Mouse (Mus musculus): ENCODE results near the gene Commd7. TPM values are rescaled to one million over a fixed set of nuclear protein-coding genes. Genes with fewer than 3 reads are reported as not detected.
A peak's percentile ranks its signal among the peaks of the same experiment; 100 is the strongest.

Commd7 gene
- total and polyA plus RNA-seq, 3 experiments: 20.9 to 30.9 (median 29.7) TPM

DNA sequence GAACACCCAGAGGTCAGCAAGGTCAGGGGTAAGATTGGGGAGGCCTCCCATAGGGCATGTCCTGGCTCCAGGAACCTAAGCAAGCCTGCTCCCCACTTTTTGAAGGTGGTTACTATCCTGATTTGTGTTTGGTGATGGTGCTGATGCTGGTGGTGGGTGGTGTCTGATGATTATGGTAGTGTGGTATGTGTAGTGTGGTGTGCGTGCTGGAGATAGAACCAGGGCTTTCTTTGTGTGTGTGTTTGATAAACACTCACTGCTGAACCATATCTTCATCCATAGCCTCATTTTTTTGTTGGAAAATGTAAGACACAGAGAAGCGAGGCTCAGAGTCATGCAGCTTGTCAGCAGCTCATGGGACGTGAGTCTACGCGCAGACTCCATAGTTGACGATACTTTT lies 64.0 kb downstream of the Commd7 start:
- Histone ChIP-seq H3K4me3 (ENCODE audit: low read depth, low read length) (no peak overlapping the region), H3K4me1 (ENCODE audit: insufficient read depth, low read depth, low read length) (peaks cover 33% of the 10 kb centered on the region), H3K9me3 (replicated peaks) (no peaks in the 10 kb centered on the region), H3K27me3 (ENCODE audit: insufficient read depth, low read length) (peaks cover 34% of the 10 kb centered on the region), H3K36me3 (replicated peaks) (no peaks in the 10 kb centered on the region)
- TF ChIP-seq GATA2 (IDR thresholded peaks at IDR 0.05; ENCODE audit: borderline replicate concordance, low read depth, low read length) (no peak), TAL1 (conservative IDR thresholded peaks at IDR 0.05; ENCODE audit: low read depth, low read length) (peak; percentile 53)
- ATAC-seq (ENCODE audit: extremely low read depth, insufficient number of reproducible peaks, low FRiP score, poor library complexity, severe bottlenecking): peak; percentile 8; the same call in 1 of the 2 replicates
- no peak for DNase-seq (ENCODE audit: low spot score)

- ATAC-seq (ENCODE audit: extremely low read depth, insufficient number of reproducible peaks, low FRiP score, poor library complexity, severe bottlenecking) (peak; percentile 22; the same call in 1 of the 2 replicates), DNase-seq (ENCODE audit: low spot score) (no peak)
- TF ChIP-seq POLR2AphosphoS5 (IDR thresholded peaks at IDR 0.05; ENCODE audit: insufficient replicate concordance, low read depth, low read length) (no peak), GATA1 (IDR thresholded peaks at IDR 0.05; ENCODE audit: borderline replicate concordance, low read length) (no peak), GATA2 (IDR thresholded peaks at IDR 0.05; ENCODE audit: borderline replicate concordance, low read depth, low read length) (no peak), TAL1 (conservative IDR thresholded peaks at IDR 0.05; ENCODE audit: low read depth, low read length) (no peak), CTCF (IDR thresholded peaks at IDR 0.05; ENCODE audit: low read depth, low read length) (no peak)
- H3K4me3 ChIP-seq (ENCODE audit: low read depth, low read length): no peak overlapping the region
- H3K4me1 ChIP-seq (ENCODE audit: insufficient read depth, low read depth, low read length): peaks cover 28% of the 10 kb centered on the region
- H3K9me3 ChIP-seq (replicated peaks): no peaks in the 10 kb centered on the region
- peaks cover 35% of the 10 kb centered on the region for H3K27me3 ChIP-seq (ENCODE audit: insufficient read depth, low read length)
- H3K36me3 ChIP-seq (replicated peaks): no peaks in the 10 kb centered on the region
Observed at GRCm38 (mm10) chr2:153568013-153568412, 64.6 kb downstream of the Commd7 start.

Other genes starting within 250 kb of the Commd7 start
- not detected in 2 replicates for gene 4930404H24Rik, start 140.0 kb downstream of the Commd7 start, total RNA-seq (2014; fragmentation: Nextera tagmentation)
- not detected in 2 replicates for gene 4930404H24Rik, start 140.0 kb downstream of the Commd7 start, total RNA-seq (2017)
- gene 4930404H24Rik, start 140.0 kb downstream of the Commd7 start, polyA plus RNA-seq (2012): not detected in 2 replicates
- gene Nol4l, start 102.8 kb downstream of the Commd7 start, total RNA-seq (2014; fragmentation: Nextera tagmentation): 39.2 and 45.3 TPM in 2 replicates
- gene Nol4l, start 102.8 kb downstream of the Commd7 start, total RNA-seq (2017): 13.5 and 13.9 TPM in 2 replicates
- gene Nol4l, start 102.8 kb downstream of the Commd7 start, polyA plus RNA-seq (2012): 19.8 and 23.4 TPM in 2 replicates
- 17.5 and 18.9 TPM in 2 replicates for gene Dnmt3b, start 16.7 kb upstream of the Commd7 start, total RNA-seq (2014; fragmentation: Nextera tagmentation)
- gene Dnmt3b, start 16.7 kb upstream of the Commd7 start, total RNA-seq (2017): 10.3 and 11.2 TPM in 2 replicates
- 27.9 and 32.5 TPM in 2 replicates for gene Dnmt3b, start 16.7 kb upstream of the Commd7 start, polyA plus RNA-seq (2012)
- not detected in 2 replicates for gene Dnmt3c, start 63.9 kb upstream of the Commd7 start, total RNA-seq (2014; fragmentation: Nextera tagmentation)
- not detected in 2 replicates for gene Dnmt3c, start 63.9 kb upstream of the Commd7 start, total RNA-seq (2017)
- gene Dnmt3c, start 63.9 kb upstream of the Commd7 start, polyA plus RNA-seq (2012): 0.02 TPM in 1 of 2 replicates, not detected in the other
- 89.8 and 98.7 TPM in 2 replicates for gene Mapre1, start 108.5 kb upstream of the Commd7 start, total RNA-seq (2014; fragmentation: Nextera tagmentation)
- 193 and 221 TPM in 2 replicates for gene Mapre1, start 108.5 kb upstream of the Commd7 start, total RNA-seq (2017)
- 2.4 and 3.5 TPM in 2 replicates for gene Mapre1, start 108.5 kb upstream of the Commd7 start, polyA plus RNA-seq (2012)
- 0.15 TPM in 1 of 2 replicates, not detected in the other for gene Efcab8, start 147.2 kb upstream of the Commd7 start, total RNA-seq (2014; fragmentation: Nextera tagmentation)
- 0.12 and 0.44 TPM in 2 replicates for gene Efcab8, start 147.2 kb upstream of the Commd7 start, total RNA-seq (2017)
- not detected in 2 replicates for gene Efcab8, start 147.2 kb upstream of the Commd7 start, polyA plus RNA-seq (2012)
- gene Sun5, start 238.3 kb upstream of the Commd7 start, total RNA-seq (2014; fragmentation: Nextera tagmentation): not detected in 2 replicates
- gene Sun5, start 238.3 kb upstream of the Commd7 start, total RNA-seq (2017): not detected in 2 replicates
- not detected in 2 replicates for gene Sun5, start 238.3 kb upstream of the Commd7 start, polyA plus RNA-seq (2012)
- not detected in 2 replicates for gene Bpifb2, start 242.3 kb upstream of the Commd7 start, total RNA-seq (2014; fragmentation: Nextera tagmentation)
- not detected in 2 replicates for gene Bpifb2, start 242.3 kb upstream of the Commd7 start, total RNA-seq (2017)
- gene Bpifb2, start 242.3 kb upstream of the Commd7 start, polyA plus RNA-seq (2012): not detected in 2 replicates

All from G1E (cell line).